Mouse (Mus musculus) urinary bladder, postnatal 14 days (tissue): Measurements from ENCODE around the gene Cwc22.
A peak's percentile ranks its signal among the peaks of the same experiment; 100 is the strongest.

Experiments
- DNase-seq: peaks from one replicate; pipeline ENCODE4 v3.0.0; 2021; ENCODE audit warnings: low spot score

Cwc22 gene

DNA sequence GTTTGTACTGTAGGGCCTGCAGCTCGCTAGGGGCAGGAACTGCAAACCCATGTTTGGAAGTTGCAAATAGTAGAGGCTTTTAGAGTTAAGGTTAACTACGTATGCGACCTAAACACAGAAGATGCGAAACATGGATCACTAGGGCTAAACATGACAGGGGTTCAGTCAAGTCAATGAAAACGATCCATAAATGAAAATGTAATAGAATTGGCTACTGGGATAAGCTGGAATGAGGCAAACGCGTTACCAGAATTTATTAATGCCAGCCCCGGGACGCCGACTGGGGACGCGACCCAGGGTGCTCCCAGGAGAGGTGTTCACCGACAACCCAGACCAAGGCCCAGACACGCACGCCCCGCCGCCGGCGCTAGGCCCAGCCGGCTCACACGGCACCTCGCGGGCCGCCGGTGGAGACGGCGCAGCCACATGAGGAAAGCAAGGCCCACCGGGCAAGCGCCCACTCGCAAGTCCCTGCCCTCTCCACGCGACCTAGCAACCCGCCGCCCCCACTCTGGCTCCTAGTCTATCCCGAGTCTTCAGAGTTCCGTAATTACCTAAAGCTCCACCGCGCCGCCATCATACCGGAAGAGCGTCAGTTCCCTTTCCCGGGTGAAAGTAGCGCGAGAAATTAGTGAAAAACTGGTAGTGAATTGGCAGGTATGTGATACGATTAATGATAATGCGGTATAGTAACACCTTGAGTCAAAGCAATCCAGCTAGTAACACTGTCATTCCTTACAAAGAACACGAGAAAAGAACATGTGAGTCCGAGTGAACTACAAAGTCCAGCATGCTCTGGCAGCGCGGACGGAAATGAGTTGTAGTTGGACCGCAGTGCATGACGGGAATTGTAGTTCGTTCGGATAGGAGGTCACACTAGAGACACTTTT is at the start of gene Cwc22:
Gene Cwc22 (minus strand): TSS at position 780 of the 890 bp plus-strand sequence.
- DNase-seq = peak; percentile 93

DNA sequence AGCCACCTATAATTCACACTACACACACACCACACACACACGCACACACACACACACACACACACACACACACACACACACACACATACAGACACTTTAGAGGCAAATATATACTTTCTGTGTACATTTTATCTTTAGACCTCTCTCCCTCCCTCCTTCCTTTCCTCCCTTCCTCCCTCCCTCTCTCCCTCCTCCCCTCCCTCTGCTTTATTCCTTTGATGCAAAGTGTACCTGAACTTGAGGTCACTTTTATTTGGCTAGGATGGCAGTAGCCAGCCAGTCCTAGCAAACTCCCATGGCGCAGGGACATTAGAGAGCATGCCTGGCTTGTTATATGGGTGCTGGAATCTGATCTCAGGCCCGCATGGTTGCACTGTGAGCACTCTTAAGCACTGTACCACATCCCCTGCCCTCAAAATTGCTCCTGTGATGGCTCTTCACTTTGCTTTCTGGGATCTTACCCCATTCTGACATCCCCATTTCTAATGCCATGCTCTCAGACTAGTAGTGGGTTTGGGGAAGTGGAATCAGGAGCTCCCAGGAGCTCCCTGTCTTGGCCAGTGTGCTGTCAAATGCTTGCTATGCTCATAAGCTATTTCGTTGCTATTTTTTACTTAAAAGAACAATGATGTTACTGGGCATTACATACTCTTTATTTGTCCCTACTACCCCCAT is 47.7 kb upstream of the Cwc22 start:
- no peak for DNase-seq

DNA sequence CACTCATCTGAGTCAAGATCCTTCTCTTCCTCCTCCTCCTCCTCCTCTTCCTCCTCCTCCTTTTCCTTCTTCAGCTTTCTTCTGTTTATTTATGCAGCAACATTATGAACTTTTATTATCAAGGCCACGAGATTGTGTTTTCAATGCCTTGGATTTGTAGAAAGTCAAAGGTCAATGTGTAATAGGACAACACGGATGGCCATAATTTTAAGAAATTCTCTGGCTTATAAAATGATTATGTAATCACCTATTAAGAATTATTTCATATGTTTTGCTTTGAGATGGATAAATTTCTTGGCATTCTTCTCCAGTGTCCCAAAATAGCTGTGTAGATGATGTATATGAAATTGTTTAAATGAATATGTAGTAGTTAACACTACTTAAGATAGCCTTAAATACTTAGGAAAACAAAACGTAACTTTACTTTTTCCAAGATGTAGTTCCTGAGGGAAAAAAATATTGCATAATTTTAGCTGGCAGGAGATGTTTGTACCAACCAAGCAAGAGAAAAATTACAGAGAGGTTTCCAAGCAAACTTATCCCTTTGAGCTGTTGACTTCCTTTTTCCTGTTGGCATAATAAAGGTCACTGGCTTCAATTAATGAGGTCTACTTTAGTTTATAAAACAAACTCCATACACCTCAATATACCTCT is 46.9 kb upstream of the Cwc22 start:
- DNase-seq = no peak

DNA sequence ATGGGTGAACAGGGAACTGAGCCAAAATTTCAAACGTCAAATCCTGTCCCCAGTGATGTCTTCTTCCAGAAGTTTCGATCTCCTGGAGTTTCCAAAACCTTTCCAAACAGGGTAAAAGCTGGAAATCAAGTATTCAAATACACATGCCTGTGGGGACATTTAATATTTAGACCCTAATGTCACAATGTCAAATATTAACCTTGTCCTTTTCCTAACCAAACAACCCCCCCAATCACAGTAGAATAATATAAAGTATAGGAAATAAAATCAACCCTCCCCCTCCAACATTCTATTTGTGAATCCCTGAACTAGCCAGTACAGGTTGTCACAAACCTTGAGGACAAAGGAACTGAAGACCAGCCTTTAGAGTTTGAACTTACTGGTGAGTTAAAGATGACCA is 44.6 kb upstream of the Cwc22 start:
- DNase-seq = no peak

DNA sequence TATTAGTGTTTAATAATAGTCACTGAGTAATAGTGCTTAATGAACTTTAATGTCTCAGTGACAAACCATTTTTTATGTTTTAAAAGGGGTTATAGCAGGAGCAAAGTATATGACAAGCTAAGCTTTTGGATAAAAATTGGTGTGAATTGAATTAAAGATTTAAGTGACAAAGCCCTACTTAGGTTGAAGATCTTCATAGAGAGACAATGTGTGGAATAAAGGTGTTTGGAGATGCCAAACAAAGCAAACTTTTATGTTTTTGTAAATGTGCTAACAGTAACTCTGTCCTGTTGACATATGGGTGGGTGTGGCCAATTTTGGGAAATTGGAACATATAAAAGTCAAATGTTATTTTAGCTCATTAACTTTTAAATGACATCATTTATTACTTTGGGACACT is 43.9 kb upstream of the Cwc22 start:
- no peak for DNase-seq

DNA sequence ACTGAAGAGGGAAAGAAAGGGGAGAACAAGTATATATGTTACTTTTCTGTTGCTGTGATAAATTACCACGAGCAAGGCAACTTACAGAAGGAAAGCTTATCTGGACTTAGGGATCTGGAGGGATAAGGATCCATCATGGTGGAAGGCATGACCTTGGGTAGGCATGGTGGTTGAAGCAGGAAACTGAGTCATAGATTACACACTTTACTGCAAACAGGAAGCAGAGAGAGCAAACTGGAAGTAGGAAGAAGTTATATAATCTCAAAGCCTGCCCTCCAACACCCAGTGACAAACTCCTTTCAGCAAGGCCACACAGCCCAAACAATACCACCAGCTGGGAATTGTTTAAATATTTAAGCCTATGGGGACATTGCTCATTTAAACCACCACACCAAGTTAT is 43.2 kb upstream of the Cwc22 start:
- DNase-seq = no peak

DNA sequence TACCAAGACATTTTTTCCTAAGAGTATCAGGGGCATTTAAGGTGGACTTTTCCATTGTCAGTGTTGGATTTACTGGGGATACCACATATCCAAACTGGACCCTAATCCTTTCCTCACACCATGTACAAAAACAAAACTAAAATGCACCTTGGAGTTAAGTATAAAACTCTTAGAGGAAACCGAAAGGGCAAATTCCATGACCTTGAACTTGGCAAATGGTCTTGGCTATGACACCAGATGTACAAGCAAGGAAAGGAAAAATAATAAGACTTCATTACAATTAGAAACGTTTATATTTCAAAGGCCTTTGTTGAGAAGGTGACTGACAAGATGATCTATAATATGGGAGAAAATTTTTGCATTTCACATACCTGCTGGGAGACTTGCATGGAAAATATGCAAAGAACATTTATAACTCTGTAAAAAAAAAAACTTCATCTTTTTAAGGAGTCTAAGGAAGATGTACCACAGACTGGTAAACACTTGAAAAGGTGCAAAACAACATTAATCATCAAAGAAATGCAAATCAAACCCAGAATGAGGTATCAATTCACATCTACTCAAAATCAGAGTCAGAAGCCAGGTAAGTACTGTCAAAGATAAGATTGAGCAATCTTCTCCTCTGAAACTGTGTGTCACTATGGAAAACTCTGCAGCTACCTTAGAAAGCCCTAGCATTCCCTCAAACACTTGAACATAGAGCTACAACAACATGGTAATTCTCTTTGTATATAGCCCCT is 40.0 kb upstream of the Cwc22 start:
- no peak for DNase-seq

DNA sequence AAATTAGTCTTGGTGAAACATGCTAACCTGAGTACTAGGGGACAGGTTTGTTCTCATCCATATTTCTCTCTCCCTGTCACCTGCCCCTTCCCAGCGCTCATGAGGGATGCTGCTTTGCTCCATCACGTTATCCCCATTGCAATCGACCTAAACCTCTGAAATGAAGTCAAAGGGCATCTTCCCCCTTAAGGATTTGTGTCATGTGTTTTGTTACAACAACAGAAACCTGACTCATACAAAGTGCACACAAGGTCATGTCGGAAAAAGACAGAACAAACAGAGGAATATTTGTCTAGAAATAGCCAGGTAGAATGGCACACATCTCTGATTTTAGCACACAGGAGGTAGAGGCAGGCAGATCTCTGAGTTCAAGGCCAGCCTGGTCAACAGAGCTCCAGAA is 38.0 kb upstream of the Cwc22 start:
- no peak for DNase-seq

DNA sequence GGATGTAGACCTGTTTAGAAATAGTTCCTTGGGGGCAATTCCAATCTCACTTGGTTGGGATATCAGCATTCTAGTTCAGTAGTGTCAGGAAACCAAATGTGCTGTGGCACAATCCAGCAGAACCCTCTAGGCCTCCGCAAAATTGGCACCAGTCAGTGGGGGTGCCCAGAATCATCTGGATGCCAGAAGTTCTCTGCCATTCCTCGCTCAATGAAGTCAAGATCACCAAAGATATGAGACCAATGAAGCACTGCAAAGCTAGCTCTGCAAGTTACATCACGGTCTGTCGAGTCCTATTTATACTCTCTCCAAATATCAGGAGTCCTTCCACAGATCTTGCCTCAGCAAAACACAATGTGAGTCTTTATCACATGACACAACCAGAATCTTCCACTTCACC is 35.7 kb upstream of the Cwc22 start:
- DNase-seq = no peak

DNA sequence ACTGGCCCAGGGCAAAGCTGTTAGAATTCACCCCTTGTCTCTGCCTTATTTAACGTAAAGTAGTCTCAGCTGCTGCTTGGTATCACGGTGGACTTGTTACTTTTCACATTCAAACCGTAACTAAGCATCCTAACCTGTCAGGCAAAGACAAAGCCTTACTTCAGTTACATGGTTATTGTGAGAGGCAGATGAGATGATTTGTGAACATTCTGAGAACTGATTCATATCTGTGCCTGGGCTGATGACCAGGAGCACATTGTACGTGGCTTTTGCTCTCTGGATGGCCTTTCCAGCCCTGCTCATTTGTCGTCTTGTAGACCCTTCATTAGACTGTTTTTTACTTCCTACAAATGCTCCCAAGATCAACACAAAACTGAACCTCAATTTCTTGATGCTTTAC is 34.5 kb upstream of the Cwc22 start:
- no peak for DNase-seq

DNA sequence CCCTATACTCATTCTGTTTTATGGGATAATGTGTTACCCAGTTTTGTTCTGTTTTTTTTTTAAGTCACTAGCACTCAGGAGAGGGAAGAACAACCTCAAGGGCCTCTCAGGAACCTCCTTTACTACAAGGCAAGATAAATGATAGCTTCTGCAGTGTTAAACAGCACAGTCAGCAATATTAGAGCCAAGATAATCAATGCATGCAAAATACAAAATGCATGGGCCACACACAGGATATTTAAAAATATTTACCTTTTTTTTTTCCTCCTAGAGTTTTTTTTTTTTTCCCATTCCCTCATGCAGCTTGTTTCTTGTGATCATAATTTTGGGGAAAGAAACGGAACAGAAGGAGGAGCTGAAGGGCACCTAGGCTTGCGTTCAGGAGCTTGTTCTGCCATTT is 33.3 kb upstream of the Cwc22 start:
- no peak for DNase-seq

DNA sequence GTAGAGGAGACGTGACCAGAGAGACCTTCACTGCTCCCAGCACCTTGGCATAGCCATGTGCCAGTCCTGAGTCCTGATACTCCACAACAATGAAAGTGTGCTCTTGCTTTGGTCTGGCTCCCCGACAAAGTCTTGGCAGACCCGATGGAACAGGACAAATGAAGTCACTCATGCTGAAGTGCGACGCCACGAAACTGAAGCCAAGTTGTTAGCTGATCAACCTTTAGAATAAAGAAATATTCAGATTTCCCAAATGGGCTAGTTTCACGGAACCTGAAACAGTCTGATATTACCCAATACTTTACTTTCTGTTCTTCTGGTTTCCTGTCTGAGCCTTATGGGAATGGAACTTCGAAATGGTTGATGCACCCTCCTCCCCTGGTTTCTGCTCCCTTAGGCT is 32.9 kb upstream of the Cwc22 start:
- no peak for DNase-seq

DNA sequence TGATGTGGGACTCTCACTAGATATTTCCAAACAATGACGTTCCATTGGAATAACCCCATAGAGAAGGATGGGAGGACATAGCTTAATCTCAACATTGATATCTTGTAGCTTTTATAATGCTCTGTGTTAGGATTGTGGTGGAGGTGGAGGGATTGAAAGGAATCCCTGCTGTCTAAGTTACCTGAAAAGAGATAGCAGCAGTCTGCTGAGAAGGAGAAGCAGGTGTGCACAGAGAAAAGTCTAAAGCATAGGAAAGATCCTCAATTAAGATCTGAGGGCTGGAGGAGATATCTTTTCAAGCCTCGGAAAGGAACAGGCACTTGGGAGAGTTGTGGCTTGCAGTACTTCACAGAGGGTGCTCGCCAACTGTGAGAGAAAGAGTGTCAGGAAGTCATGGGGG is 32.1 kb upstream of the Cwc22 start:
- DNase-seq = no peak

DNA sequence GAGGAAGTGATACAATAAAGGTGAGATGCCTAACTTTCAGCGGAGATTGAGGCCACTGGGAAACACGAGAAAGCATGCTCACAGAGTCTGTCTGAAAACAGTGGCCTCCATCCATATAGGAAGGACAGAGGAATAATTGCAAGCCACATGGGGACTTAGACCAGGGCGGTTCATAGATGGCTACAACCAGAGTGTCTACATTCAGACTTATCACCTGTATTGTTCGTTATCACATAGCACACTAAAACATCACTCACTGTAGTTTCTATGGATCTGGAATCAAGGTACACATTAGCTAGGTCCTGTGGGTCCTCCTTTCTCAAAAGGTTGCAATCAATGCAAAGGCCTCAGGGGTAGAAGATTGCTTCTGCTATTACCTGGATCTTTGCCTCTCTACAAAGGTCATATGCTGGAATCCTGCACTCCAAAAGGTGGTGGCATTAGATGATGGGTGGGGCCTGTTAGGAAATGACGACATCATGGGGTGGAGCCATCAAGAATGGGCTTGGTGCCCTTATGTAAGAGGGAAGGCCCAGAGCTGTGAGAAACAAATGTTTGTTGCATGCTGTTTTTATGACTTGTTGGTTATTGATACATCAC is 30.2 kb upstream of the Cwc22 start:
- DNase-seq = no peak

DNA sequence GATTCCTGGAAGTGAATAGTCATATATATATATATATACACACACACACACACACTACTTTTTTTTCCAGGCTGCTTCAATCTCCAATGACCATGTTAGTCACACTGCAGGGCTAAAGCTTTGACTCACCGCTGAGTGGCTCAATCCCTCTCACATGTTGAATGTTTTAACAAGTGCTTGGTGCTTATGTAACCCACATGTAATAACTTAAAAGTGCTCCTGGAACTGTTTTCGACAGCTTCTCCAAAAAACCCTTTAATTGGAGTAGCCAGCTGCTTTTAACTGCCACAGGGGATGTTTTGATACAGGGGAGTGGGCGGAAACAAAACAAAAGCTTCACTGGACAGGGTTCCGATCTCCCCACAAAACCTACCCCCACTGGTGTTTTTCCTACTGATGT is 29.4 kb upstream of the Cwc22 start:
- DNase-seq = no peak

DNA sequence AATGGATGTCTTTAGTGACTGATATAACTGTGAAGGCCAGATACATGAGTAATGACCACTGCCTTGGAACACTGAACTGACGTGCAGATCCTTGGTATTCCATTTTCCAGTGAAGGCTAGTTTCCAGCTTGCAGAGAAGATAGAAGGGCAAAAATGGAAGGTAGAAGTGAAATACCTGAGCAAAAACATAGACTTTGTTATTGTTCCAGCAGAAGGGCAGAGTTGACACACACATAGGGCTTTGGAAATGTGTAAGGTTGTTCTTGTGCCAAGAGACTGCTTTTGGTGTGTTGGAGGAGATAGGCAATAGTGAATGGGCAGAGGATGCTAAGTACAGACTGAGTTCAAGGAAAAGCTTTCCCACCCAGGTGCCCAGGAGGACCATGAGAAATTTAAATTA is 28.8 kb upstream of the Cwc22 start:
- DNase-seq = no peak

DNA sequence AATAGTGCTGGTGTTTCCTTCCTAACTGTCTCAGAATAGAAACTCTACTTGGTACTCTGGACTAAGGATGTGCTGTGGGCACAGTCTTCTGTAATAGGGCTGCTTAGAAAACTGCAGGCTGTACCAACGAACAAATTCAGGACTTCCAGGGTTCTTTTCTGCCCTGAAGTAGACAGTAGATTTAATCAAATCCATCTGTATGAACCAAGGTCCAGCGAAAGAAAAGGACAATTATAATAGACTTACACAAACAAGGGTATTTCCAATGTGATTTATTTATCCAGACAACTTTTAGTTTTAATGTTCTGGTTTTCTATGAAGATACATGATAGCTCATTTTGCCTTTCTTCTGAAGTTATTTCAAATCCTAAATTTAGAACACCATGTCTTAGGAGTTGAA is 28.2 kb upstream of the Cwc22 start:
- no peak for DNase-seq

DNA sequence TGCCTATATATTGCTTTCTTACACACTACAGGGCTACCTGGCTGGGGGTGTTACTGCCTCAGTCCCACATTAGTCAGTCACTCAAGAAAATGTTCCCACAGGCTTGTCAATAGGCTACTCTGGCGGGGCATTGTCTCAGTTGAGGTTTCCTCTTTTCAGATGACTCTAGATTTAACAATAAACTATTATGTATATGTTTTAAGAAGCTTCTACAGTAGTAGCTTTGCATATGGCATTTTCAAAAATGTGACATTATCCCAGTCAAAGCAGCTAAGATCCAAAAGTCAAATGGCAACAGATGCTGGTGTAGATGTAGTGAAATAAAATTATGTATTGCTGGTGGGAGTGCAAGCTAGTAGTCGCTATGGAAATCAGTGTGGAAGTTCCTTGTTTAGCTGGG is 27.1 kb upstream of the Cwc22 start:
- DNase-seq = no peak

DNA sequence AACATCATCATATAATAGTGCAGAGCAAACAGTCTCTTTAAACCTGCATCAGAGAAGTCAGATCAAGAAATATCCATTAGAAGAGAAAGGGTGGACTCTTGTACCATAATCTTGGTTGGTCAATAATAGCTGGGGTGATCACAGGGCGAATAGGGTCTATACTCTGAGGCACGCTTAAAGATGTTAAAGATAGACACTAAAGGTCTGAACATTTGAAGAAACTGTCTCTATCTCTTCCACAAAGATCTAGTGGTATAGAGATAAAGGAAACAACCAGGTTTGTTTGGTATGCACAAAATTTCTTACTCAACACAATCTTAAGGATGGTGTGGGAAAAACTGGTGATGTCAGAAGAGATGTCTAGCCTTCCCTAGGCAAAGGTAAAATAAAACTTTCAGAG is 26.4 kb upstream of the Cwc22 start:
- DNase-seq = no peak

DNA sequence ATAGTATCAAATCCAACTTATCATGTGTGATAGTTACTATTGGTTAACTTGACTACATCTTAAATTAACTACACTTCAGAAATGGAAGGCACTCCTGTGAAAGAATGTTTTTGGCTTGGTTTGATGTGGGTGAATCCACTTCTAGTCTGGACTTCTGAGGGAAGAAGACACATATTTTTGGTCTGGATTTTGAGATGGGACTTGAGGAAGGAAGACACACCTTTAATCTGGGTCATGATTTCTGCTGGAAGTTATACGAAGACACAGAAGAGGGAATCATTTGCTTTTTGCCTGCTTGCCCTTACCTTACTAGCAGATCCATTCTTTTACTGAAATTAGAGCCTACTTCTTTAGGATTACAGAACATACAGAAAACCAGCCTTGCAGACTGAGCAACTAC is 25.7 kb upstream of the Cwc22 start:
- no peak for DNase-seq

DNA sequence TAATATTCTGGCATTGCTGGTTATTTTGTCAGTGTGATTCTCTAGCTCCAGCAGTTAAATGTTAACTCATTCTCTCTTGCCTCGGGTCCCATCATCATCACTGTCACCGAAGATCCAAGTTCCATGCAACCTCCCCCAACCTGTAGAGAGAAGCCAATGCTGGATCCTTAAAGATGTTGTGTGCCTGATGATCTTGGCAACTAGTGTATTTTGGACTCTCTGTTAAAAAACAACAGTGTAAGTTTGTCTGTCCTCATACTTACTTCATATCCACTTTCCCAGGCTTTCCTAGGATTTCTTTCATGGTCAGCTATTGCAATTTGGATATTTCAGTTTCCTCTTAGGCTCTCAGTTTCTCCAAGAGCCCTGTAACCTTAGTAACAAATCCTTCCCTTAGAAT is 25.2 kb upstream of the Cwc22 start:
- no peak for DNase-seq

DNA sequence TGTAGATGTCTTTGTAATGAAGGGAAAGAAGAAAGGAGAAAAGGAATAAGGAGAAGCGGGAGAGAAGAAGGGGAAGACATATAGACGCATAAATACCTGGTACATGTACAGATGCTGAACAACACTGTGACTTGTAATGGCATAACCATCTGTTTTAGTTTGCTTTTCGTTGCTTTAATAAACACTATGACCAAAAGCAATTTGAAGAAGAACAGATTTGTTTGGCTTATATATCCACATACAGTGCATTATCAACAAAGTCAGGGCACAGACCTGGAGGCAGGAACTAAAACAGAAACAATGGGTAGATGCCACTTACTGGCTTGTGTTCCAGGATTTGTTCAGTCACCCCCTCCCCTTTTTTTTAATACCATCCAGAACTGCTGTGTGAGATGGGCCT is 24.4 kb upstream of the Cwc22 start:
- no peak for DNase-seq
